Mouse (Mus musculus): Measurements from ENCODE around the gene Lexm. TPM values are rescaled to one million over a fixed set of nuclear protein-coding genes. Genes with fewer than 3 reads are reported as not detected.

Gene Lexm
- total RNA-seq (2017) = not detected in 2 replicates

DNA sequence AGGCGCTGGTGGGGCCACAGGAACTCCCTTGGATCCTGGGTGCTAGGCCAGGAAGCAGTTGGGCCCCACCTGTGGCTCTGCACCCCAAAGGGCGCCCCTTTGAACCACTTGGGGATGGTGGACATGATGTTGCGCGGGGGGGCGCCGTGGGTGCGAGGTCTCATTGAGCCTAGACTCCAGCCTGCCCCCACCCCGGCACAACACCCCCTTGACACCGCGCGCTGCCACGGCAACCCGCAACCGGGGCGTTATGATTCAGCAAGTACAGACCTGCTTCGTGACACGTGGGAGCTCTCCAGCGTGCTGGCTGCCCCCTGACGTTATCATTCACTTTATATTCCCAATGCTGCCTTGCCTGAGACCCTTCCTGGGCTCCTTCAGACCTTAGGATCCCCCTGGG, at the start of gene Lexm:
Lexm (minus strand) TSS at position 186 of the 400 bp plus-strand sequence.
- peak; percentile 38; the same call in 1 of the 2 replicates for ATAC-seq (replicated peaks; ENCODE audit: low read depth, poor library complexity, severe bottlenecking)

DNA sequence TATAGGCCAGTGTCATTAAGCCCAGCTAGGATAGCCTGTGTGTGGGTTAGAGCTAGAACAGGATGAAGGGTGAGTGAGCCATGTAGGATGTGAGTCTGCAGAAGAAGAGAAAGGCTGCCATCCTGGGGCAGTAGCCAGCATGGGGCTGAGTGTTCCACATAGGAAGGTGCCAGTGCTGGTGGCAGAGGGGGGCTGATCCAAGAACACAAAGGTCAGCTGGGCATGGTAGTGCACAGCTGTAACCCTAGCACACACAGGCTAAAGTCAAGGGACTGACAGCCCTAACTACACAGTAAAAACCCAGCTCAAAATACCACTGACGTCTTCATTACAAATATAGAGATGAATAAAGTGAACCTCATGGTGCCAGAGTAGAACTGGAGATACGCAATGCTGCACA, 49.5 kb upstream of the Lexm start:
- ATAC-seq (replicated peaks; ENCODE audit: low read depth, poor library complexity, severe bottlenecking) = no peak

DNA sequence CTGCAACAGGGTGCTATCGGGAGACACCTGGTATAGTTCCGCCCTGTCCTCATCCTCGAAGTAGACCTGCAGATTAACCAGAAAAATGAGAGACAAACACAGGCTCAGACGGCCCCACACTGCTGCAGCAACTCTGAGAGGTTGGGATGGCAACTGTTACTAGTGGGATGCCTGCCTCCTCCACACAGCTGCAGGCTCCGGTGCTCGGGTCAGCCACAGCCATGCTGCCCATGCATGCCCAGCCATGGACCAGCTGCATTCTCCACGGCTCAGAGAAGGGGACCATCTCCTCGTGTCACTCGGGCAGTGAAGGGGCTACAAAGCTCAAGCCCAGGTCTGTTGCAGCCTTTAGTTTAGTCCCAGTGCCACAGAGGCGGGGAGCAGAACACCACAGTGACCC, 48.6 kb upstream of the Lexm start:
- no peak for ATAC-seq (replicated peaks; ENCODE audit: low read depth, poor library complexity, severe bottlenecking)

DNA sequence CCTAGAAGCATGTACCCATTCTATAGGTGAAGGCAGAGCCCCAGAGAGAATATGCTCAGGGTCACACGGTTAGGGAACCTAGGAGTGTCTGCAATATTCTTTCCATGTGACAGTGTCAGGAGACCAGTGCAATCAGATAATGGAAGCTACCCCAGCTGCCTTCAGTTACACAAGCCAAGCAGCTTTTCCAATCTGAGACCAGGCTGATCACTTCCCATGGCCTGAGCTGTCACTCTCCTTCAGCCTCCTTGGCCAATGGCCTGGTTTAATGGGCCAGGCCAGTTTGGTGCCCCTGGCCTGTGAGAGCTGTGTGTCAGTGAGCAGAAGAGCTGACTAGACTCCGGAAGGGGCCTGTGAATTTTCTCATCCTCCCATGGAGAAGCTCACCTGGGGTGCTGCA, 48.2 kb upstream of the Lexm start:
- no peak for ATAC-seq (replicated peaks; ENCODE audit: low read depth, poor library complexity, severe bottlenecking)

DNA sequence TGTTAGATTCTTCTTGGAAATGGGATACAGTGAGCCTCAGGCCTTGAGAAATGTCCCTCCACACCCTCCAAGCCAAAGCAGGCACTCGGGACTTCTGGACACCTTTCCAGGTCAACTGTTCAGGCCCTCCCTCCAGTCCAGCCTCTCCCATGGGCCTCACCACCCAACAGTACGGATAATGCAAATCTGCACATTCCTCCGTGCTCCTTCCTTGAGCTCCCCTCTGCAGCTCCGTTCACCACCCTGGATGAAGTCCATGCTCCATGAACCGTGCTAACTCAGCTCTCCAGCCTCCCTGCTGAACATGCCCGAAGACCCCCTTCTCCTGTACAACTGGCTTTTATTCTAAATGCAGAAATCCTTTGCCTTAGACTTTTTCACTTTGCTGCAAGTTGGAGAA, 47.7 kb upstream of the Lexm start:
- no peak for ATAC-seq (replicated peaks; ENCODE audit: low read depth, poor library complexity, severe bottlenecking)

DNA sequence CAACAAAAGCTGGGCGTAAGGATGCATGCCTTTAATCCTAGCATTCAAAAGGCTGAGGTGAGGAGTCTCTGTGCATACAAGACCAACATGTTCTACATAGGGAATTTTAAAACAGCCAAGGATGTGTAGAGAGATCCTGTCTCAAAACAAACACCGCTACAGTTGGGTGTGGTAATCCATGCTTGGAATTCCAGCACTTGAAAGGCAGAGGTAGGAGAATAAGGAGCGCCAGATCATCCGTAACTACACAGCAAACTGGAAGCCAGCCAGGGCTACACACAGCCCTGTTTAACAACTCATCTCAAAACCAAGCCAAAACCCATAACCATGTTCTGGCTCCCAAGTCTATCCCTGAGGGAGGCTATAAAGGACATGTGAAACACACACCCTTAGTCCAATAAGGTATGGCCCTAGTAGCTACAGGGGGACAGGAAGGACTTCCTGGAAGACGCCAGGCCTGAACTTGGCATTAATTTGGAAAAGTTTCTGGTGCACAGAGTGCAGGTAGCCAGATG, 47.0 kb upstream of the Lexm start:
- no peak for ATAC-seq (replicated peaks; ENCODE audit: low read depth, poor library complexity, severe bottlenecking)

DNA sequence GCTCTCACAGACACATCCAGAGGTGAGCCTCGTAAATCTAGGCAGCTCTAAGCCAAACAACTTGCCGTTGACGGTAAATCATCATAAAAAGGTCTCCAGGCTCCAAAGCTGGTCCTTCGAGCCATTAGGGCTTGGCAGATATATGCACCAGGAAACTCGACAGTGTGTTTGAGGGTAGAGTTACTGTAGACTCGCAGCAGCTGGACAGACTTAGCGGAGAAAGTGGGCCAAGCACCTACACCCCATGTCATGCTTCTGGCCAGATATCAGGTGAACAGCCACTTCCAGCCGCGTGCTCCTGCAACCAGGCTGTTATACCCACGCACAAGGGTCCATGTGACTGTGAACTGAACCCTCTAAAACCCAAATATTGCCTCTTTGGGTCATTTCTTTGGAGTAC, 38.6 kb upstream of the Lexm start:
- ATAC-seq (replicated peaks; ENCODE audit: low read depth, poor library complexity, severe bottlenecking) = no peak

DNA sequence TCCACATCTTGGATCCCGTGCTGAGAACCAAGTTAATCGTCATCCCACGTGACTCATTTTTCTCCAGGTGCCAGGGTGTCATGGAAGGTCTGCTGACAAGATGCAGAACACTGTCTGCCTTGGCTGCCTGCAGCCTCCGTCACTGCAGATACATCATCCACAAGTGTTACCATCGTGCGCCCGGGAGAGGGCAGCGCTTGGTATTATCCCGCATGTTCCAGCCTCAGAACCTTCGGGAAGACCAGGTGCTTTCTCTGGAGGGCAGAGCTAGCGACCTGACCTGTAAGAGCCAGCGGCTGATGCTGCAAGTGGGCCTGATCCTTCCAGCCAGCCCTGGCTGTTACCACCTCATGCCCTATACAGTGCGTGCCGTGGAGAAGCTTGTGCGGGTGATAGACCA, 36.0 kb upstream of the Lexm start:
- ATAC-seq (replicated peaks; ENCODE audit: low read depth, poor library complexity, severe bottlenecking) = no peak

DNA sequence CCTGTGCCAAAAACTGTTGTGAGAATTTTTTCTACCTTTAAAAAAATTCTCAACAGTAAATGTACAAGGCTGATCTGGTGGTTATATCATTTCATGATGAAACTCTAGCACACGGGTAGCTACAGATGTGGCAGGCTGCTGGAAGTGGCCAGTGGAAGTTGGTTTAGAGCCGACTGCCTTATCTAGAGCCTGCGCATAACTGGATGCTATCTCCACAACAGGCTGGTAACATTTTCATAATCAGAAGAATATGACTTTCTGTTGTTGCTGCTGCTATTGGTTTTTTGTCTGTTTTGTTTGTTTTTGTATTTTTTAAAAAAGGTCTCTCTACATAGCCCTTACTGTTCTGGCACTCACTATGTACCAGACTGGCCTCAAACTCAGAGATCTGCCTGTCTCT, 35.5 kb upstream of the Lexm start:
- ATAC-seq (replicated peaks; ENCODE audit: low read depth, poor library complexity, severe bottlenecking) = no peak

DNA sequence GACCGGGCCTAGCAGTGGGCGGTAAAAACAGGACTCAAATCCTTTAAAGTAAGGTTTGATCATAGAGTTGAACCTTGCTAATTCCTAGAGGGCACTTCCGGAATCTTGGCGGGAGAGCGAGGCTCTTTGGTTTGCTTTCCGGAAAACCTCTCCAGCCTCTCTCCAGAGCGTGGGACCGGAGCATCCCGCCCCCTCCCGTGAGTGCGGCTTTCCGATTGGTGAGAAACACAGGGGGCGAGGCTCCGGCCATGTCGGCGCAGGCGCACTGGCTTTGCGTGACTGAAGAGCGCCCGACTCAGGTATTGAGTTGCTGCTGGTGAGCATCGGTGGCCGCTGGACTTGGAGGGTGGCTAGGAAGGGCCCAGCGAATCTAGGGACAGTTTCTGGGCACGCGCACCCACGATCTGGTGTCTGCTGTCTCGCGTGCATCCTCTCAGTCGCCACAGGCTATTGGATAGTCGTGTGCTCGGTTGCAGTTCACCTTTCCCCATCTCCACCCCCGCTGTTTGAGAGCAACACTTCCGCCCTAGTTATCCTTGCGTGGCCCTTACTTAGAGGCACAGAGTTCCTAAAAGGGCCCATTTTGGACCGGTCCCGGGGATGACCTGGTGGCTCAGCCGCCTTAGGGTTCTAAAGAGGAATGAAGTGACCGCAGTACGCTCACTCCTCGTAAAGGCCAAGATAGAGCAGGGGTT, 33.9 kb upstream of the Lexm start, which contains the start of gene Pars2:
Pars2 (plus strand) TSS at position 237 of the 695 bp plus-strand sequence.
- ATAC-seq (replicated peaks; ENCODE audit: low read depth, poor library complexity, severe bottlenecking) = peak; percentile 98

DNA sequence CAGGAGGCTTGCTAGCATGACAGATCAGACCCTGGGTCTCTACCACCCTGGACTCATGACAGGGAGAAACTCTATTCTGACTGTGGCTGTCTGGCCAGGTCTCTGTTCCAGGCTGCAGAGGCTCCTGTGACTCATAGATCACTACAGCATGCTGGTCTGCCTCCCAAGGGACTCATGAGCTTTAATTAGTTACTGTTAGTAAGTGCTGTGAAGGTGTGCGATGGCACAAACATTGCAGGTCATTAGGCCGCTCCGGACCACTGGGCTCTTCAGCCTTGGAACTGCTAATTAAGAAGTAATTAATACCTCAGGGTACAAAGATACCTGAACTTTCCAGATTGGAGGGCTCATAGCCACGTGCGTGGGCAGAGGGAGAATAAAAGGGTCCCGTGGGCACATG, 30.1 kb upstream of the Lexm start:
- no peak for ATAC-seq (replicated peaks; ENCODE audit: low read depth, poor library complexity, severe bottlenecking)

DNA sequence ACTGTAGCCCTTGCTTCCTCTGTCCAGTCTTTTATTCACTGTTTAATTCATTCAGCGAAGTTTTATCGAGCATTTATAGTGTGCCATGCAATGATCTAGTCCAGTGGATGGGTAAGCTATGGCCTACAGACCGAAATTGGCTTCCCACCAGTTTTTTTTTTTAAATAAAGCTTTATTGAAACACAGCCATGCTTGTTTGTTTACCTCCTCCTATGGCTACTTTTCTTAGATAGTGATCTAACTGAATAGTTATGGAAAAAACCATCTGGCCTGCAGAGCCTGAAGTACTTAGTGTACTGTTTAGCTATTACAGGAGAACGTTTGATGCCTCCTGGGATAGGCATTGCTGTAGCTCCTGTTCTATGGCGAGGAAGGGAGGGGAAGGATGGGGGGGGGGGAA, 28.8 kb upstream of the Lexm start:
- no peak for ATAC-seq (replicated peaks; ENCODE audit: low read depth, poor library complexity, severe bottlenecking)

DNA sequence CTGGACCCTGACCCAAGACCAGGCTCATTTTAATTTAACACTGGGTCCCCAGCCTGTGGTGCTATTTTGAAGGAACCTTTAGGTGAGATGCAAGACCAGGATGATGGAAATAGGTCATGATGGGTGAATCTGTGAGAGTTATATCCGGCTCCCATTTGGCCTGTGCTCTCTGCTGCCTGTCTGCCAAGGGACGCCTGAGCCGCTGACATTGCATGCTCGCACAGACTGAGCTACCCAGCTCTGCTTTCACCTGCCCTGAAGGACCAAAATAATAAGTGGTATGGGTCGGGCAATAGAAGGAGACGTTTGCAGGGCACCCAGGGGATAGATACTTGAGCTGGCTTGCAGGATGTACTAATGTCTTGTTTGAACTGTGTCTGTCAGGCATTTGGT, 27.2 kb upstream of the Lexm start:
- no peak for ATAC-seq (replicated peaks; ENCODE audit: low read depth, poor library complexity, severe bottlenecking)

DNA sequence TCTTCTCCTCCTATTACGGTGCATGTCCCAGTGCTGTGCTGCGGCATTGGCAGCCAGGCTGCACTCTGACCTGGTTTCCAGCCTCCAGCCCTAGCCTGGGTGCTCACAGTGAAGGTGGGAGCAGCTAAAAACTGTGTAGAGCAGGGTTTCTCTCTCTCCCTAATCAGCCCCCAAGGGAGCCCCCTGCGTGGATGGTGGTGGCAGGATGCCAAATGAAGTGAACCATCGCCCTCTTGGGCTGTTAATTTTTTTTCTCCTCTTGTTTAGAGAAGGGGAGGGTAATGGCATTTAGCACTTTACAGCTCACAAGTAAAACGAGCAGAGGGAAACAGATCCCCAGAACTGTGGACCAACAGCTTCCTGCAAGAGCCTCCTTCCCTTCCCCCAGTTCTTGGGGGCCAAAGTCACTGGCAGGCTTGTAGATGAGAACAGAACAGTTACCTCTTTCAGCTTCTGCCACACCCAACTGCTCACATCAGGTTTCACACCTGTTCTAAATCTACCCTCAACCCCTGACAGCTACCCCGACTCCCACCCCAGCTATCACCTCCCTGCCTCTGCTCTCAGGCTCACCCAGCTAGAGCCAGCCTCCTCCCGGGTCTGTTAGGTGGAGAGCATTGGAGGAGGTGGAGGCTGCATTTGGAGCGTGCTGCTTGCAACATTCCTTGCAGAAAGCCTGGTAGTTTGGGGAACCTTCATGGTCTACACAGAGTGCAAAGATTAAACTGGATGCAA, 26.6 kb upstream of the Lexm start:
- ATAC-seq (replicated peaks; ENCODE audit: low read depth, poor library complexity, severe bottlenecking) = no peak

DNA sequence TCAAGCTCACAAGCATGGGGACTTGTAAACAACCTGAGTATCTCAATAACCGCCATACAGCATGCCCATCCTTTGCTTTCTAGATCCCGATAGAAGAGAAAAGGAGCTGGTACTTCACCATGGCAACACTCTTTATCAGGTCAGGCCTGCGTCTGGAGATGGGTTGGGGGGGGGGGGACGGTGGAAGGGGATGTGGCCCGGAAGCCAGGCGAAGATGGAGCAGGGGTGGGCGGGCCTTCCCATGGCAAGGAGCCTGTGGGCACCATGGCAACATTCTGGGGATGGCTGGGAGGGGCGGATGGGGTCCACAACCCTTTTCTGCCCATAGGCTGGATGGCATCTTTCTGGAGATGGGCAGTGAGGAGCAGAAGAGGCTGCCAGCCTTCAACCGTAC, 17.0 kb upstream of the Lexm start:
- ATAC-seq (replicated peaks; ENCODE audit: low read depth, poor library complexity, severe bottlenecking) = no peak

DNA sequence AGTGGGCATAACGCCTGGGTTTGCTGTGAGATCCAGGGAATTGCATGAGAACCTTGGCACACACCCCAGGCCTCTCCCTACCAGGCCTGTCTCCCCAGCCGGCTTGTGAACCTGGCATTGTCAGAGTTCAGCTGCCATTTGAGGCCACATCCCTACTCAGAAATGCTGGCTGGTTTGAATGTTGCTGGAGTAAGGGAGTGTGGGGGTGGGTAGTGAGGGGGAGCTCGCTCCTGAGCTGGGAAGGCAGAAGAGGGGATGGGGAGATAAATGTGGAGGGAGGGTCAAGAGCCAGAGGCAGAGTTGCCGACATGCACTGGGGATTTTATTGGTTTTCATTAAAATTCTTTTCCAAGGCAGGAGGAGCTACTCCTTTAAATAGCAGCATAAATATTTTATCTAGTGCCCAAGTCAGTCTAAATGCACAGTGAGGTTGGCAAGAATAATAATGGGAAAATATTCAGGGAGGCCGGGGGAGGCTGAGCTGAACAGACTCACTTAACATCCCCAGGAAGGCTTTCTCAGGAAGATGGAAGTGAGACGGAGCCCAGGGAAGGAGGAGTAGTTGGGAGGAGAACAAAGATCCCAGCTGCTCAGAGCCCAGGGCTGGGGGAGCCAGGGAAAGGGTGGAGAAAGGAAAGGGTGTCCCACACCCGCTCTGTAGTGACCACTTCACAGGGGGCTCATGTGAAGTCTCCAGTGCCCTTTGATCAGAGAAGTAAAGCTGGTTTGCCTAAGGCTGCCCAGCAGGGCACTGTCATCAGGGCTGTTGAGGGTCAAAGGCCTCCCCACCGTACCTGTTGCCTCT, 16.4 kb upstream of the Lexm start:
- ATAC-seq (replicated peaks; ENCODE audit: low read depth, poor library complexity, severe bottlenecking) = no peak

DNA sequence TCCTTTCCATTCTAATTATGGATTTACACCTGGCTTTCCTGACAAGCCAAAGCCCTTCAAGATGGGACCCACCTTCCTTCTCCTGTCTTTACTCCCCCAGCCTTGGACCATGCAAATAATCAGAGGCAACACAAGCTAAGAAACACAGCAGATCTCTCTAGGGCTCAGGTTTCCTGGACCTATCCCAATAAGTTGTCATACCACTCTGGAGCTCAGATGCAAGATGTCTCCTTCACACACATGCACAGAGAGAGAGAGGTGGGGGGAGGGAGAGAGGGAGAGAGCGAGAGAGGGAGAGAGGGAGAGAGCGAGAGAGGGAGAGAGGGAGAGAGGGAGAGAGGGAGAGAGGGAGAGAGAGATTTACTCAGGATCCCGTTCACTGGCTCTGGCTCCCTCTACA, 15.3 kb upstream of the Lexm start:
- ATAC-seq (replicated peaks; ENCODE audit: low read depth, poor library complexity, severe bottlenecking) = no peak

DNA sequence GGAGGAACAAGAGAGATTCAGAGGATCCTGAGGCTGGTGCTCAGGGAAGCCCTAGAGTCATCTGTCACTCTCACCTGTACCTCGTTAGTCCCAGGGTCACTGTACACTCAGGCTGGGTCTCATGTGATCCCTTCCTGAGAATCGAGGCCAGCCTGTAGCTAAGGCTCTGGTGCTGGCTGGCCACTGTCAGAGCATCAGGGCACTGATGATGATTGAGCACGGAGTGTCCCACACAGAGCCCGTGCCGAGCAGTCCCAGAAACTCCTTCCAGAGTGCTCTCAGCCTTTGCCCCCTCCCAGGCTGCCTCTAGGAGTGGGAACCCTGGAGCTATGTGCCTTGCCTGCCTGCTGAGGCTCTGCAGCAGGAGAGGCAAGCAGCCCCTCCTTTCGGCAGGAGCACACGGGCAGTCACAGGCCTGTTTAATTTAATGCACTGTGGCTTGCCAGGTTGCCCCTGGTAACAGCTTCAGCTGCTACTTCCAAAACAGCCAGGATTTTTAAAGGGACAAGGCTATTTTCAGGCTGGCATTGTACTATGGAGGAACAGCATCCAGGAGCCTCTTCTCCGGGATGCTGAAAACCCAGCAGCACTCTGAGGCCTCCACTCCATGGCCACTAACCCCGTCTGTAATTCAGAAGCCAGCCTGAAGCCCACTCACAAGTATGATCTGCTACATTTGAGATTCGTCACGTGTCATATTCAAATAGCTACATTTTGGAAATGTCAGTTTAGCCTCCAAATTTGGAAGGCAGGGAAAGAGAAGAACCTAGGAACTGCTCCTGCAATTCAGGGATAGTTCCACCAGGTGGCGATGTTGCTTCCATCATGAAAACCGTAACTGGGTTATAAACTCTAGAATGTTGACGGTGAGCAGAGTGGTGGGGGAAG, 13.5 kb upstream of the Lexm start:
- peak; percentile 56; the same call in 1 of the 2 replicates for ATAC-seq (replicated peaks; ENCODE audit: low read depth, poor library complexity, severe bottlenecking)

DNA sequence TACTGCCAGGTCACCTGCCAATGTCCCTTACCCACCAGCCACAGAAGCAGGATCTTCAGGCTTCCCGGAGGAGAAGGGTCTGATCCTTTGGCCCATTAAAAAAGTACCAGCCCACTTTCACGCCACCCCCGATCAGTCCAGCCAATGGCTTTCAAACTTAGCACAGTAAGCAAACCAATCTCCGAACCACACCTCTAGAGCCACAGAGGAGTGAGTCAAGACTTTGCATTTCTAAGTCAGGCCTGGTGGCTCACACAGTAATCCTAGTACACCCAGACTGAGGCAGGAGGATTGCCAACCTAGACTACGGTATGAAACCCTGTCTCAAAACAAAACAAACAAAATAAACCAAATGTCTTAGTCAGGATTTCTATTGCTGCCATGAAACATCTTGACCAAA, 12.3 kb upstream of the Lexm start:
- no peak for ATAC-seq (replicated peaks; ENCODE audit: low read depth, poor library complexity, severe bottlenecking)
